Mouse (Mus musculus): Measurements from ENCODE around the gene Bscl2. TPM values are rescaled to one million over a fixed set of nuclear protein-coding genes. Genes with fewer than 3 reads are reported as not detected.

The Bscl2 gene
- polyA plus RNA-seq (2016; fragmentation: Nextera tagmentation; extraction: Ambion mirVana) = 43.1 and 43.2 TPM in 2 replicates

DNA sequence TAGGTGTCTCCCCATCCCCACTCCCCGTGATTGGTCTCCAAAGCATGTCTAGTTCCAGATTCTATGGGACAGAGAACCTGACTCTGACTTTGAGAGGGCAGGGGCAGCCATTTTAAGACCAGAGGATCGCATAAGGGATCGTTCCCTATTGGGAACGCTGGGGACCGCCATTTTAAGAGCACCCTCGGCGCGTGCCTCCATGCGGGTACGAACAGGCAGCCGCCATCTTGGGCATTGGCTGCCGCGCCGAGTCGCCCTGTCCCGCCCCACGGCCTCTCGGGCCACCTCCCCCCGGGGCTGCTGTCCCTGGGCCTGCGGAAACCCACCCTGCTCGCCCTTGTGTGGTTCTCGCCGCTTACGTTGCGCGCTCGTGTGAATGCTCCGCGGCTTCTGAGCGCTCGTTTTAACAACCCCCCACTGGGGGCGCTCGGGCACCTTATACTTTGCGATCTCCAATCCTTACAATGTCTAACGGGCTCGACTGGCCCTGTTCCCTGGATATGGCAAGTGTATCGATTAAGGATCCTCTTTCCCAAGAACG lies at the start of gene Bscl2:
Gene Bscl2 (plus strand): TSS at position 217 of the 541 bp plus-strand sequence.
- peak within 1 kb of the TSS; percentile 68 for H3K4me2 ChIP-seq
- peak within 1 kb of the TSS; percentile 52 for H3K4me3 ChIP-seq (replicated peaks)
- H3K27me3 ChIP-seq = no peaks in the 10 kb centered on the region
- H3K36me3 ChIP-seq = peaks cover 50% of the 10 kb centered on the region
- peaks cover 32% of the 10 kb centered on the region for H3K4me1 ChIP-seq (replicated peaks)
- no peaks in the 10 kb centered on the region for H3K9me3 ChIP-seq
- ATAC-seq (ENCODE audit: insufficient number of reproducible peaks, insufficient read depth, low FRiP score, low TSS enrichment, low read depth) = peak; percentile 79
- H3K9ac ChIP-seq (replicated peaks) = peak within 1 kb of the TSS; percentile 76
- H3K27ac ChIP-seq = peak within 1 kb of the TSS; percentile 98
- under 1% methylated on average over 38 of the region's 38 CpGs for WGBS

- no peak overlapping the region for H3K27ac ChIP-seq
- no peak overlapping the region for H3K4me3 ChIP-seq (replicated peaks)
- peaks cover 28% of the 10 kb centered on the region for H3K36me3 ChIP-seq
- no peak overlapping the region for H3K4me2 ChIP-seq
- no peak for ATAC-seq (ENCODE audit: insufficient number of reproducible peaks, insufficient read depth, low FRiP score, low TSS enrichment, low read depth)
- H3K9ac ChIP-seq (replicated peaks) = no peak overlapping the region
- H3K27me3 ChIP-seq = no peaks in the 10 kb centered on the region
- peaks cover 10% of the 10 kb centered on the region for H3K4me1 ChIP-seq (replicated peaks)
- 23% methylated on average over 3 of the region's 3 CpGs for WGBS
- H3K9me3 ChIP-seq = no peaks in the 10 kb centered on the region
Measured at GRCm38 (mm10) chr19:8788521-8788920, 48.7 kb upstream of the Bscl2 start.

GRCm38 (mm10) chr19:8789171-8789570 lies 48.1 kb upstream of the Bscl2 start:
- peaks cover 10% of the 10 kb centered on the region for H3K4me1 ChIP-seq (replicated peaks)
- 0 out of 2 replicates have a peak overlapping the region, but pooled peaks have one; percentile 2 for H3K27ac ChIP-seq
- no peak overlapping the region for H3K9ac ChIP-seq (replicated peaks)
- no peak overlapping the region for H3K4me2 ChIP-seq
- H3K9me3 ChIP-seq = no peaks in the 10 kb centered on the region
- no peak overlapping the region for H3K4me3 ChIP-seq (replicated peaks)
- no peak for ATAC-seq (ENCODE audit: insufficient number of reproducible peaks, insufficient read depth, low FRiP score, low TSS enrichment, low read depth)
- peaks cover 28% of the 10 kb centered on the region for H3K36me3 ChIP-seq
- WGBS = 66% methylated on average over 1 of the region's 1 CpGs
- no peaks in the 10 kb centered on the region for H3K27me3 ChIP-seq

DNA sequence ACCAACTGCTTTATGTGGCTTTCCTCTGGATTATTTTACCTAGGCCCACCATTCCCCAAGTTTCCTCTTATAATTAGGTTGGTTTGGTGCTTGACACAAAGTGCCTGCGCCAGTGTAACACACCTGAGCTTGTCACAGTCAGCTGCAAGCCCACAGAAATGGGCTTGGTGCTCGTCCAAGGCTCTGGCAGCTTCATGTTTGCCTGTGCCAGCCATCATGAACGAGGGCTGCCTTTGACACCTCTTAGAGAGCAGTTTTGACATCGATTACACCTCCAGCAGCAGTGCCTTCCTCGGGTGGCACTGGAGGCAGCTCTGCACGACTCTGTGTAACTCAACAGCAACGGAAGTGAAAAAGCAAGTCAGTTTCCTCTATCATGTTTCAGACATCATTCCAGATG lies 47.1 kb upstream of the Bscl2 start:
- Histone ChIP-seq H3K9me3 (no peaks in the 10 kb centered on the region), H3K4me2 (no peak overlapping the region), H3K4me1 (replicated peaks) (peaks cover 9% of the 10 kb centered on the region), H3K27me3 (no peaks in the 10 kb centered on the region), H3K27ac (no peak overlapping the region), H3K9ac (replicated peaks) (no peak overlapping the region), H3K36me3 (peaks cover 34% of the 10 kb centered on the region), H3K4me3 (replicated peaks) (no peak overlapping the region)
- 78% methylated on average over 7 of the region's 7 CpGs for WGBS
- no peak for ATAC-seq (ENCODE audit: insufficient number of reproducible peaks, insufficient read depth, low FRiP score, low TSS enrichment, low read depth)

DNA sequence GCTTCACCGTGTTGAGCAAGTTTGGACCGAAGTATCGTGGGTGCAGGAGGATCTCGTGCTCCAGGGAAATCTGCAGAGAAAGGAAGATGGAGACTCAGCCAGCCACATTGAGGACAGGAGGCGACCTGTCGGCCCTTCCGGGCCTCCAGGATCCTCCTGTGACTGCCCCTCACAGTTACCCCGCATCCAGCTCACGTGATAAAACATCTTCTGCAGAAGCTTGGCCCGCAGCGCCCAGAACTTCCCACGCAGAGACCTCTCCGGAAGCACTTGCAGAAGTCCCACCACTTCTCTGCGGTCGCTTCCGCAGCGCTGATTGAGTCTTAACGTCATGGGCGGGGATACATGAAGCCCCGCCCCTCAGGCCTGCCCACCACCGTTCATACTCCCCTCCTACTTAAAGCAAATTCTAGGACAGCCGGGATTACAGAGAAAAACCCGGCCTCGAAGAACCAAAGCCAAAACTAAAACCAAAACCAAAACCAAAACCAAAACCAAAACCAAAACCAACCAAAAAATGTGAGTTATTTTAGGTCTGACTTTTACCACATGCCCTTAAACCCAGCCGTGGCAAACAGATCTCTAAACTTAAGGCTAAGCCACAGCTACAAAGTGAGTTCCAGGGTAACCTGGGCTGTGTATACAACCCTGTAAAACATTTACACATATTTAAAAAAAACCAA lies 38.9 kb upstream of the Bscl2 start, which contains the start of gene Polr2g:
Gene Polr2g (minus strand): TSS at position 314 of the 683 bp plus-strand sequence.
- Histone ChIP-seq H3K27me3 (no peaks in the 10 kb centered on the region), H3K4me3 (replicated peaks) (peak within 1 kb of the TSS; percentile 64), H3K9me3 (no peaks in the 10 kb centered on the region), H3K9ac (replicated peaks) (peak within 1 kb of the TSS; percentile 79), H3K36me3 (peaks cover 28% of the 10 kb centered on the region), H3K4me2 (peak within 1 kb of the TSS; percentile 81), H3K27ac (peak within 1 kb of the TSS; percentile 60), H3K4me1 (replicated peaks) (peaks cover 14% of the 10 kb centered on the region)
- WGBS = 2% methylated on average over 25 of the region's 25 CpGs
- ATAC-seq (ENCODE audit: insufficient number of reproducible peaks, insufficient read depth, low FRiP score, low TSS enrichment, low read depth) = peak; percentile 74

DNA sequence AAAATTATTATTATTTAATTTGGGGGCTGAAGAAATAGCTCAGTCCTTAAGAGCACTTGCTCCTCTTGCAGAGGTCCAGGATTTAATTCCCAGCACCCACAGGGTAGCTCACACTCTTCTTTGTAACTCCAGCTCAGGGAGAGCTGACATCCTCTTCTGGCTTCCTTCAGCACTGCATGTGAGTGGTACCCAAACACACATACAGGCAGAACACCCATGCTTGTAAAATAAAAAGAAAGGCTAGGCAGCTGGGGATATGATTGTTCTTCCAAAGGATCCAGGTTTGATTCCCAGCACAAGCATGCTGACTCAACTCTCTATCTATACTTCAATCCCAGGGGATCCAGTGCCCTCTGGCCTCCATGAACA lies 38.3 kb upstream of the Bscl2 start:
- Histone ChIP-seq H3K9me3 (no peaks in the 10 kb centered on the region), H3K27me3 (no peaks in the 10 kb centered on the region), H3K27ac (no peak overlapping the region), H3K4me1 (replicated peaks) (peaks cover 14% of the 10 kb centered on the region), H3K9ac (replicated peaks) (no peak overlapping the region), H3K4me2 (peak overlapping the region; percentile 81), H3K36me3 (peaks cover 26% of the 10 kb centered on the region), H3K4me3 (replicated peaks) (peak overlapping the region; percentile 64; the same call in 1 of the 2 replicates)
- ATAC-seq (ENCODE audit: insufficient number of reproducible peaks, insufficient read depth, low FRiP score, low TSS enrichment, low read depth) = no peak

DNA sequence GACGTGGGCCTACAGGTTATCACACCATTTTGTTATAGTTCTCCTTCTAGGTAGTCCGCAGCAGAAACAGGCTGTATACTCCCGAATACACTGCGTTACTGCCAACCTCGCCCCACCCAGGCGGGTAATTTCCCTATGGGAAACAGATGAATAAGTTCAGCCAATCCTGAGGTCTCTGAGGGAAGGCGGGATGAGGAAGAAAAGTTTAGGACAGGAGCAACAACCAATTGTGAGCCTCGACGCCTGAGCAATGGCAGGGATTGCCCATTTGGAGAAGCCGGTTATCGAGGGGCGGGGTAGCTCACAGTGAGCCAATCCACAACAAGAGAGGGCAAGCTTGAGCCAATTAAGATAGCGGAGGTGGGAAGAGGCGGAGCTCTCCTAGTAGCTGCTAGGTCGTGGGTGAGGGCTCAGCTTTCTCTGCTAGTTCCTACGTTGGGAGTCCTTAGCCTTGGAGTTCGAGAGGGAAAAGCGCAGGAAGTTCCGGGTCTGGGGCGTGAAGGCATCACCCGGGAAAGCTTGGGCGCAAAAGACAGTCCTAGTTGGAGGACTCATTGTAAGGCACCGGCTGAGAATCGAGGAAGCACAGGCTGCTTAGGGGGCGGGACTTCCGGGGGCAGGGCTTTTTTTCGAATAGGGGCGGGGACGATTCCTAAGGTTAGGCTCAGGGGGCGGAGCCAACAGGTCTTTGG lies 35.0 kb upstream of the Bscl2 start, which contains the start of gene Zbtb3:
Gene Zbtb3 (plus strand): TSS at position 426 of the 692 bp plus-strand sequence.
- Histone ChIP-seq H3K4me1 (replicated peaks) (peaks cover 11% of the 10 kb centered on the region), H3K4me2 (peak within 1 kb of the TSS; percentile 70), H3K27ac (peak within 1 kb of the TSS; percentile 81), H3K27me3 (no peaks in the 10 kb centered on the region), H3K9ac (replicated peaks) (peak within 1 kb of the TSS; percentile 40; the same call in 1 of the 2 replicates), H3K9me3 (no peaks in the 10 kb centered on the region), H3K4me3 (replicated peaks) (peak within 1 kb of the TSS; percentile 54), H3K36me3 (peaks cover 34% of the 10 kb centered on the region)
- WGBS = under 1% methylated on average over 30 of the region's 30 CpGs
- peak; percentile 96 for ATAC-seq (ENCODE audit: insufficient number of reproducible peaks, insufficient read depth, low FRiP score, low TSS enrichment, low read depth)

- peak overlapping the region; percentile 70 for H3K4me2 ChIP-seq
- no peaks in the 10 kb centered on the region for H3K9me3 ChIP-seq
- WGBS = 93% methylated on average over 9 of the region's 9 CpGs
- peak overlapping the region; percentile 54; the same call in 1 of the 2 replicates for H3K4me3 ChIP-seq (replicated peaks)
- peaks cover 45% of the 10 kb centered on the region for H3K36me3 ChIP-seq
- peaks cover 6% of the 10 kb centered on the region for H3K4me1 ChIP-seq (replicated peaks)
- no peak for ATAC-seq (ENCODE audit: insufficient number of reproducible peaks, insufficient read depth, low FRiP score, low TSS enrichment, low read depth)
- H3K27me3 ChIP-seq = no peaks in the 10 kb centered on the region
- no peak overlapping the region for H3K9ac ChIP-seq (replicated peaks)
- peak overlapping the region; percentile 81; the same call in 1 of the 2 replicates for H3K27ac ChIP-seq
Measured at GRCm38 (mm10) chr19:8803204-8803780, 34.0 kb upstream of the Bscl2 start.

- 88% methylated on average over 11 of the region's 11 CpGs for WGBS
- H3K36me3 ChIP-seq = peaks cover 52% of the 10 kb centered on the region
Measured at GRCm38 (mm10) chr19:8803879-8804660, 33.2 kb upstream of the Bscl2 start.

GRCm38 (mm10) chr19:8806810-8807209 lies 30.5 kb upstream of the Bscl2 start:
- WGBS = 94% methylated on average over 5 of the region's 5 CpGs
- Histone ChIP-seq H3K9me3 (no peaks in the 10 kb centered on the region), H3K27me3 (no peaks in the 10 kb centered on the region), H3K36me3 (peaks cover 75% of the 10 kb centered on the region), H3K27ac (no peak overlapping the region), H3K4me2 (no peak overlapping the region), H3K9ac (replicated peaks) (no peak overlapping the region), H3K4me3 (replicated peaks) (no peak overlapping the region), H3K4me1 (replicated peaks) (peaks cover 6% of the 10 kb centered on the region)
- no peak for ATAC-seq (ENCODE audit: insufficient number of reproducible peaks, insufficient read depth, low FRiP score, low TSS enrichment, low read depth)

More at GRCm38 (mm10) chr19:8803879-8804660, 33.2 kb upstream of the Bscl2 start:
- Histone ChIP-seq H3K4me3 (replicated peaks) (no peak overlapping the region), H3K4me1 (replicated peaks) (peaks cover 6% of the 10 kb centered on the region), H3K9ac (replicated peaks) (no peak overlapping the region), H3K4me2 (no peak overlapping the region), H3K9me3 (no peaks in the 10 kb centered on the region), H3K27ac (no peak overlapping the region), H3K27me3 (no peaks in the 10 kb centered on the region)
- ATAC-seq (ENCODE audit: insufficient number of reproducible peaks, insufficient read depth, low FRiP score, low TSS enrichment, low read depth) = no peak
